Mouse (Mus musculus) spleen, adult 2 months (tissue): ENCODE measurements around the gene Zc3h13. TPM values are rescaled to one million over a fixed set of nuclear protein-coding genes. Genes with fewer than 3 reads are reported as not detected.

ENCODE experiments used
- DNase-seq, 2 experiments: peaks; one replicate each; pipeline versions ENCODE4 v3.0.0 to v3.0.0-alpha.2; 2012 to 2021; ENCODE audit warnings: low spot score in 2 of 2, low read depth in 1 of 2
- H3K27ac ChIP-seq: fragments of 200-500 bp; 2 replicates; pipeline ENCODE4 v1.5.1; 2012; ENCODE audit warnings: low read length, inconsistent platforms; ENCODE audit not compliant: insufficient read depth
- H3K27me3 ChIP-seq: fragments of 200-500 bp; 2 replicates; pipeline ENCODE4 v1.6.1; 2012; ENCODE audit warnings: mild to moderate bottlenecking, moderate library complexity, low read length, inconsistent platforms; ENCODE audit not compliant: control insufficient read depth, insufficient read depth
- H3K36me3 ChIP-seq: fragments of 200-500 bp; 2 replicates; pipeline ENCODE4 v1.6.1; 2012; ENCODE audit warnings: mild to moderate bottlenecking, low read length, inconsistent platforms; ENCODE audit not compliant: control insufficient read depth, insufficient read depth
- H3K4me1 ChIP-seq: fragments of 200-500 bp; 2 replicates; pipeline ENCODE4 v1.6.1; 2011; ENCODE audit warnings: inconsistent platforms; ENCODE audit not compliant: control insufficient read depth, insufficient read depth, insufficient read length
- H3K4me3 ChIP-seq: fragments of 200-500 bp; 2 replicates; pipeline ENCODE4 v1.5.1; 2011; ENCODE audit warnings: mild to moderate bottlenecking, inconsistent platforms; ENCODE audit not compliant: insufficient read depth, insufficient read length; ENCODE audit errors: extremely low read depth
- CTCF ChIP-seq: fragments of 200-500 bp; IDR thresholded peaks from 2 replicates; pipeline ENCODE4 v1.5.1; 2011; ENCODE audit warnings: mild to moderate bottlenecking, inconsistent platforms; ENCODE audit not compliant: insufficient read depth, insufficient read length, insufficient replicate concordance; ENCODE audit errors: extremely low read depth
- POLR2A ChIP-seq: fragments of 200-500 bp; IDR thresholded peaks from 2 replicates; pipeline ENCODE4 v1.6.1; 2011; ENCODE audit warnings: low read depth, low read length, inconsistent platforms
- WGBS: fragments of 180-500 bp; shearing (Covaris S2); methylation state at CpG from one replicate; pipeline ENCODE4 v1.1.7; 2018; 5-methylcytosine and 5-hydroxymethylcytosine counted together
- polyA plus RNA-seq: library from polyadenylated mRNA; depleted of rRNA; stranded (reverse); fragments of >200 nt; gene quantifications from 2 replicates; pipeline ENCODE4 v1.2.3, GENCODE M21; 2012

The Zc3h13 gene
- polyA plus RNA-seq, 1 experiment = 8.7 TPM

GRCm38 (mm10) chr14:75283609-75284192 lies 472 bp upstream of the Zc3h13 start:
- peaks cover 4% of the 10 kb centered on the region for H3K4me1 ChIP-seq
- H3K27ac ChIP-seq = peak overlapping the region; percentile 69; the same call in 1 of the 2 replicates
- no peaks in the 10 kb centered on the region for H3K36me3 ChIP-seq
- WGBS = 7% methylated on average over 19 of the region's 19 CpGs
- H3K27me3 ChIP-seq = no peaks in the 10 kb centered on the region; the same call in 1 of the 2 replicates
- no peak for DNase-seq
- no peak for TF ChIP-seq CTCF
- no peak for TF ChIP-seq POLR2A
- H3K4me3 ChIP-seq = peak overlapping the region; percentile 91

- no peak for DNase-seq
- no peak for TF ChIP-seq CTCF
- TF ChIP-seq POLR2A = no peak
- Histone ChIP-seq H3K36me3 (peaks cover 1% of the 10 kb centered on the region), H3K4me3 (no peak overlapping the region), H3K4me1 (no peaks in the 10 kb centered on the region), H3K27me3 (no peaks in the 10 kb centered on the region), H3K27ac (no peak overlapping the region)
- WGBS = 94% methylated on average over 1 of the region's 1 CpGs
These were observed 16.9 kb downstream of the Zc3h13 start for GRCm38 (mm10) chr14:75301081-75301480.

GRCm38 (mm10) chr14:75303807-75304206 lies 19.6 kb downstream of the Zc3h13 start:
- H3K4me1 ChIP-seq = no peaks in the 10 kb centered on the region
- no peaks in the 10 kb centered on the region for H3K27me3 ChIP-seq
- 83% methylated on average over 5 of the region's 5 CpGs for WGBS
- no peak overlapping the region for H3K27ac ChIP-seq
- TF ChIP-seq POLR2A (no peak), CTCF (no peak)
- no peaks in the 10 kb centered on the region; the same call in 1 of the 2 replicates for H3K36me3 ChIP-seq
- H3K4me3 ChIP-seq = no peak overlapping the region
- DNase-seq = no peak

GRCm38 (mm10) chr14:75307855-75308254 lies 23.7 kb downstream of the Zc3h13 start:
- Histone ChIP-seq H3K4me3 (no peak overlapping the region), H3K36me3 (peaks cover 1% of the 10 kb centered on the region), H3K27ac (no peak overlapping the region), H3K27me3 (no peaks in the 10 kb centered on the region), H3K4me1 (no peaks in the 10 kb centered on the region)
- TF ChIP-seq POLR2A (no peak), CTCF (no peak)
- DNase-seq = no peak

GRCm38 (mm10) chr14:75309336-75309992 lies 25.3 kb downstream of the Zc3h13 start:
- H3K27me3 ChIP-seq = no peaks in the 10 kb centered on the region
- no peak for TF ChIP-seq POLR2A
- TF ChIP-seq CTCF = no peak
- WGBS = 90% methylated on average over 5 of the region's 5 CpGs
- no peak overlapping the region for H3K4me3 ChIP-seq
- DNase-seq = no peak
- H3K4me1 ChIP-seq = no peaks in the 10 kb centered on the region
- no peak overlapping the region for H3K27ac ChIP-seq
- peaks cover 3% of the 10 kb centered on the region for H3K36me3 ChIP-seq

- peaks cover 4% of the 10 kb centered on the region for H3K36me3 ChIP-seq
These were observed 30.3 kb downstream of the Zc3h13 start for GRCm38 (mm10) chr14:75314484-75314883.

GRCm38 (mm10) chr14:75318736-75319135 lies 34.6 kb downstream of the Zc3h13 start:
- Histone ChIP-seq H3K4me3 (no peak overlapping the region), H3K36me3 (peaks cover 17% of the 10 kb centered on the region), H3K27ac (no peak overlapping the region), H3K4me1 (peaks cover 3% of the 10 kb centered on the region), H3K27me3 (no peaks in the 10 kb centered on the region)
- TF ChIP-seq CTCF (no peak), POLR2A (no peak)
- WGBS = 62% methylated on average over 2 of the region's 2 CpGs
- DNase-seq = peak in 1 of 2 experiments; percentile 14

More at GRCm38 (mm10) chr14:75314484-75314883, 30.3 kb downstream of the Zc3h13 start:
- WGBS = 92% methylated on average over 2 of the region's 2 CpGs
- H3K27me3 ChIP-seq = no peaks in the 10 kb centered on the region
- no peak overlapping the region for H3K27ac ChIP-seq
- no peak for DNase-seq
- no peak for TF ChIP-seq CTCF
- TF ChIP-seq POLR2A = no peak
- no peak overlapping the region for H3K4me3 ChIP-seq
- H3K4me1 ChIP-seq = no peaks in the 10 kb centered on the region; the same call in 1 of the 2 replicates
